Mouse (Mus musculus) cerebellum, adult 2 months (tissue): ENCODE results near the gene Jazf1.

Source experiments
- CTCF ChIP-seq: fragments of 200-500 bp; IDR thresholded peaks from 2 replicates; pipeline ENCODE4 v1.5.1; 2011; ENCODE audit warnings: low read depth, mild to moderate bottlenecking, control low read depth, low read length, moderate library complexity, borderline replicate concordance; ENCODE audit not compliant: insufficient read depth
- POLR2A ChIP-seq: fragments of 200-500 bp; IDR thresholded peaks from 2 replicates; pipeline ENCODE4 v1.6.1; 2011; ENCODE audit warnings: low read length, control low read depth, borderline replicate concordance; ENCODE audit not compliant: insufficient read depth

- TF ChIP-seq CTCF: no peak
- no peak for TF ChIP-seq POLR2A
Measured at GRCm38 (mm10) chr6:52861928-52862327, 206.5 kb downstream of the Jazf1 start.
